Mouse (Mus musculus): ENCODE measurements around the gene Tmem132c. TPM values are rescaled to one million over a fixed set of nuclear protein-coding genes. Genes with fewer than 3 reads are reported as not detected.
A peak's percentile ranks its signal among the peaks of the same experiment; 100 is the strongest.

Gene Tmem132c
- polyA plus RNA-seq, 1 experiment from 2014 or later: 22.3 TPM

DNA sequence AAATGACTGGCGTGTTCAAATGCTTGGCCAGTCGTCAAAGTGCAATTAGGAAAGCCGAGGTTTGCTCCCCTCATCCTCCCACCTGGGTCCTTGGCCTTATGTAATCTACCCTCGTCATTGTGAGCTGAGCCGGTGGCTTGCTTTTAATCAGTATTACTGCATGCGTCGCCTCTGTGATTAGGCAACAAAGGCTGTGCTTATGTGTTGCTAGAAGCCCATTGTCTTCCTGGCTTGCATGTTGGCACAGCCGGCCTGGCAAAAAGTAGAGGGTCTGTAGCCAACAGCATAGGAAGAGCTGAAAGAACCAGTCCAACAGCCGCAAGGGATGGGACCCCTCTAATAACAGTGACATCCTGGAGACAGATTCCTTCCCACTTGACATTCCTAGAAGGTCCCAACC is 239.3 kb downstream of the Tmem132c start:
- Histone ChIP-seq H3K4me2 (ENCODE audit: low read depth, low read length) (no peak overlapping the region), H3K36me3 (ENCODE audit: control insufficient read depth, insufficient read depth, low read length) (no peaks in the 10 kb centered on the region), H3K27me3 (replicated peaks; ENCODE audit: control insufficient read depth, insufficient read depth, low read length) (no peaks in the 10 kb centered on the region), H3K9me3 (ENCODE audit: control insufficient read depth, low read length) (no peaks in the 10 kb centered on the region), H3K4me3 (ENCODE audit: low read depth, low read length) (no peak overlapping the region), H3K9ac (ENCODE audit: low read depth, low read length) (no peak overlapping the region), H3K4me1 (ENCODE audit: control insufficient read depth, insufficient read depth, low read length) (peaks cover 14% of the 10 kb centered on the region), H3K27ac (replicated peaks; ENCODE audit: low read depth, low read length) (no peak overlapping the region)
- ATAC-seq (ENCODE audit: low read depth) (no peak), DNase-seq (ENCODE audit: low spot score) (no peak)
- 67% methylated on average over 9 of the region's 9 CpGs for WGBS

DNA sequence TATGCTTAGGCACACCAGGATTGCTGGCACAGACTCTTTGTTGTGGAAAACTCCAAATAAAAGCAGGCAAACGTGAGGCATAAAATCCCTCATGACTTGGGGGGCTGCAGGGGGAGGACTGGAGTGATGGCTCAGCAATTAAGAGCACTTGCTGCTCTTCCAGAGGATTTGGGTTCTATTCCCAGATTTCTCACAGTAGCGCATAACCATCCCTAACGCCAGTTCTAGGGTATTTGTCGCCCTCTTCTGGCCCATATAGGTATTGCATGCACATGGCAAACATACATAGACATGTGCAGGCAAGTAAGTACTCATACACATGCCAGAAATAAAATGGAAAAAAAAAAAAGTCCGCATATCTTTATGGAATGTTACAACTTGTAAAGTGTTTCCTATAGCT is 239.8 kb downstream of the Tmem132c start:
- H3K27ac ChIP-seq (replicated peaks; ENCODE audit: low read depth, low read length): no peak overlapping the region
- H3K27me3 ChIP-seq (replicated peaks; ENCODE audit: control insufficient read depth, insufficient read depth, low read length): no peaks in the 10 kb centered on the region
- H3K4me3 ChIP-seq (ENCODE audit: low read depth, low read length): no peak overlapping the region
- H3K9me3 ChIP-seq (ENCODE audit: control insufficient read depth, low read length): no peaks in the 10 kb centered on the region
- no peak overlapping the region for H3K4me2 ChIP-seq (ENCODE audit: low read depth, low read length)
- no peak overlapping the region for H3K9ac ChIP-seq (ENCODE audit: low read depth, low read length)
- H3K36me3 ChIP-seq (ENCODE audit: control insufficient read depth, insufficient read depth, low read length): no peaks in the 10 kb centered on the region
- no peak for DNase-seq (ENCODE audit: low spot score)
- 31% methylated on average over 5 of the region's 5 CpGs for WGBS
- peaks cover 14% of the 10 kb centered on the region for H3K4me1 ChIP-seq (ENCODE audit: control insufficient read depth, insufficient read depth, low read length)
- no peak for ATAC-seq (ENCODE audit: low read depth)

DNA sequence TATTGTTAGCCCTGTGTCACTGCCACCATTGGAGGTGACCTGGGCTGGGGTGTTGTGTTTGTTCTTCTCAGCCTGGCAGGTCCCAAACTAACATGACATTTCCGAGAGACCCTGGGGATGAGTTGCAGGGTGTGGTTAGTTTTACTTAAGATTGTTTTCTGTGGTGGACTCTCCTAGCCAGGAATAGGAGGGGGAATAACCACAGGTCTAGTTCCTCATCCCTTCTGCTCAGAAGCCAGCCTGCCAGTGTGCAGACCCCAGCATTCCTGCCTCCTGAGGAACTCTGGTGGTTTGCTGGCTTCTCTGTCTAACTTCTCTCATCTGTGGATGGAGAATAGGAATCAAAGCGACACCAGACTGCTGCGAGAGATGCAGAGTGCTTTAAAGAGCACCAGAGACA is 240.7 kb downstream of the Tmem132c start:
- H3K4me1 ChIP-seq (ENCODE audit: control insufficient read depth, insufficient read depth, low read length): peaks cover 14% of the 10 kb centered on the region
- H3K4me2 ChIP-seq (ENCODE audit: low read depth, low read length): no peak overlapping the region
- H3K9ac ChIP-seq (ENCODE audit: low read depth, low read length): no peak overlapping the region
- peaks cover 5% of the 10 kb centered on the region; the same call in 1 of the 2 replicates for H3K9me3 ChIP-seq (ENCODE audit: control insufficient read depth, low read length)
- WGBS: 73% methylated on average over 3 of the region's 3 CpGs
- DNase-seq (ENCODE audit: low spot score): no peak
- H3K36me3 ChIP-seq (ENCODE audit: control insufficient read depth, insufficient read depth, low read length): no peaks in the 10 kb centered on the region
- no peak overlapping the region for H3K27ac ChIP-seq (replicated peaks; ENCODE audit: low read depth, low read length)
- no peaks in the 10 kb centered on the region for H3K27me3 ChIP-seq (replicated peaks; ENCODE audit: control insufficient read depth, insufficient read depth, low read length)
- H3K4me3 ChIP-seq (ENCODE audit: low read depth, low read length): no peak overlapping the region
- no peak for ATAC-seq (ENCODE audit: low read depth)

DNA sequence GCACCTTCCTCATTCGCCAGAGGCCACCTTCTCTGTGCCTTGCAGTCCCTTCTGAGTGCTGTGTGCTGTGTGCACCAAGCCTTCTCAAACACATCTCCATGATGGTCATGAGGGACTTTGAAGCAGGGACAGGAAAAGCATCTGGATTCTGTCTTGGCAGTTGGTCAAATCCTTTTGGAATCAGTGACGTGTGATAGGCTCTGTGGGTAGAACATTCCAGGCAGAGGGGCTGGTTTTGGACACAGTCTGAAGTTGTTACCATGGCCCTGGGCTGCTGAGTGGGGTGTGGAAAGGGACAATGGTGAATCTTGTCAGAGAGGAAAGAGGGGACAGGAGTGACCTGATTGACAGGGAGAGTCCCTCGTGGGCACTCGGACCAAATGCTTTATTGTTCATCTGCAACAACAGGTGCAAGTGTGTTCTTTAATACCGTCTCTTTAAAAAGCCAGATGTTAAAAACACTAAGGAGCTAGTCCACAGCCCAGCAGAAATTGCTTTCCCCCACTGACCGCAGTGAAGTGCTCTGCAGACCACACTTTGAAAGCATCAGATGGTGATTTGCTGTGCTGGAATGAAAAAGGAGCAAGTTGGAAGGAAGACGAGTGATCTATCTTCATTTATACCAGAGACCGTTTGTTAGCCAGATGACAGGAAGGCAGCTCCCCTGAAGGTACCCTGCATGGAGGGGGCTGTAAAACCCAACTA is 242.5 kb downstream of the Tmem132c start:
- WGBS: 33% methylated on average over 8 of the region's 8 CpGs
- Histone ChIP-seq H3K4me3 (ENCODE audit: low read depth, low read length) (no peak overlapping the region), H3K36me3 (ENCODE audit: control insufficient read depth, insufficient read depth, low read length) (no peaks in the 10 kb centered on the region), H3K4me1 (ENCODE audit: control insufficient read depth, insufficient read depth, low read length) (peaks cover 14% of the 10 kb centered on the region), H3K27me3 (replicated peaks; ENCODE audit: control insufficient read depth, insufficient read depth, low read length) (no peaks in the 10 kb centered on the region), H3K9ac (ENCODE audit: low read depth, low read length) (no peak overlapping the region), H3K9me3 (ENCODE audit: control insufficient read depth, low read length) (peaks cover 5% of the 10 kb centered on the region; the same call in 1 of the 2 replicates), H3K4me2 (ENCODE audit: low read depth, low read length) (no peak overlapping the region), H3K27ac (replicated peaks; ENCODE audit: low read depth, low read length) (peak overlapping the region; percentile 35)
- ATAC-seq (ENCODE audit: low read depth) (peak; percentile 24; the same call in 1 of the 2 replicates), DNase-seq (ENCODE audit: low spot score) (peak; percentile 53)

DNA sequence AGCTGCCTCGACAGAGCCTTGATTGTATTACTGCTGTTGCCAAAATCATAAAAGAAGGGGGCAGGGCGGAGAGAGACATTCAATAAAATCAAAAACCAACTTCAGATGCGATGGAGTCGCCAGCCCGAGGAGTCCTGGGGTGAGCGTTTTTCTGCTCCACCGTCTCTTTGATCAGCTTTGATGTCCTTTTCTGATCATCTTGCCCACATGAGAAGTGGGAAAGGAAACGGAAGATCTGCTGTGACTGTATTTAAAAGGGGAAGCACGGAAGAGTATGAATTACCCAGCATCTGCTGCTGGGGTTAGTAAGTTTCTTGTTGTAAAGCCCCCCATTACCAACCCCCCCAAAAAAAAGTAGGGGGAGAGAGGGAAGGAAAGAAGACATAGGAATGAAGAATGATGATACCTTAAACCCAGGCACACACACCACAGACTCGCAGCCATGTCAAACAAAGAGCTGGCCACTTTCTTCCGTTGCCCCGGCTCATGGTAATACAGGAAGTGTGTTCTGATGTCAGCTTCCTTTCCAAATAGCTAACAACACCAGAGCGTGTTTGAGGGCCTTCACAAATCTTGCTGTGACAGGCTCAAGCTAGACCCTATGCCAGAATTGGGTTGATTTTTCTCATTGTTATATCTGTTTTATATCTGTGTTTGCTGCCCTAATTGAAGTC is 243.3 kb downstream of the Tmem132c start:
- Histone ChIP-seq H3K9me3 (ENCODE audit: control insufficient read depth, low read length) (peaks cover 5% of the 10 kb centered on the region; the same call in 1 of the 2 replicates), H3K36me3 (ENCODE audit: control insufficient read depth, insufficient read depth, low read length) (no peaks in the 10 kb centered on the region), H3K4me1 (ENCODE audit: control insufficient read depth, insufficient read depth, low read length) (peaks cover 14% of the 10 kb centered on the region), H3K4me2 (ENCODE audit: low read depth, low read length) (no peak overlapping the region), H3K27me3 (replicated peaks; ENCODE audit: control insufficient read depth, insufficient read depth, low read length) (no peaks in the 10 kb centered on the region), H3K9ac (ENCODE audit: low read depth, low read length) (no peak overlapping the region), H3K27ac (replicated peaks; ENCODE audit: low read depth, low read length) (peak overlapping the region; percentile 35), H3K4me3 (ENCODE audit: low read depth, low read length) (no peak overlapping the region)
- ATAC-seq (ENCODE audit: low read depth) (no peak), DNase-seq (ENCODE audit: low spot score) (no peak)
- 34% methylated on average over 13 of the region's 13 CpGs for WGBS

DNA sequence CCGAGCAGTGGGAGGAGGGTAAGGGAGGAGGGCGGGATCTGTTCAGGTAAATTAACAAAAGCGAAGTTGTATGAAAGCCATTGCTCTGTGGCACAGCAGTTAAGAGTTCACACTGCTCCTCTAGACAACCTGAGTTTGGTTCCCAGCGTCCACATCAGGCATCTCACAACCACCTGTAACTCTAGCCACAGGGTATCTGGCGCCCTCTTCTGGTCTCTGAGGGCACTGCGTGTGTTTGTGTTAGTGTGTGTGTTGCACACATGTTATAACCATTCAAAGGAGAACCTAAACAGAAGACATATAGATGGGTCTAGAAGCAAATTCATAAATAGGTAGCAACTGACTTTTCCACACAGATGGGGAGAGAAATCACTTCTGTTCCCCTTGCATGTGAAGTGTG is 245.6 kb downstream of the Tmem132c start:
- ATAC-seq (ENCODE audit: low read depth) (no peak), DNase-seq (ENCODE audit: low spot score) (no peak)
- peaks cover 5% of the 10 kb centered on the region; the same call in 1 of the 2 replicates for H3K9me3 ChIP-seq (ENCODE audit: control insufficient read depth, low read length)
- H3K4me1 ChIP-seq (ENCODE audit: control insufficient read depth, insufficient read depth, low read length): peaks cover 14% of the 10 kb centered on the region
- no peaks in the 10 kb centered on the region for H3K36me3 ChIP-seq (ENCODE audit: control insufficient read depth, insufficient read depth, low read length)
- no peak overlapping the region for H3K27ac ChIP-seq (replicated peaks; ENCODE audit: low read depth, low read length)
- no peak overlapping the region for H3K4me3 ChIP-seq (ENCODE audit: low read depth, low read length)
- no peaks in the 10 kb centered on the region for H3K27me3 ChIP-seq (replicated peaks; ENCODE audit: control insufficient read depth, insufficient read depth, low read length)
- H3K9ac ChIP-seq (ENCODE audit: low read depth, low read length): no peak overlapping the region
- 85% methylated on average over 6 of the region's 6 CpGs for WGBS
- H3K4me2 ChIP-seq (ENCODE audit: low read depth, low read length): no peak overlapping the region

DNA sequence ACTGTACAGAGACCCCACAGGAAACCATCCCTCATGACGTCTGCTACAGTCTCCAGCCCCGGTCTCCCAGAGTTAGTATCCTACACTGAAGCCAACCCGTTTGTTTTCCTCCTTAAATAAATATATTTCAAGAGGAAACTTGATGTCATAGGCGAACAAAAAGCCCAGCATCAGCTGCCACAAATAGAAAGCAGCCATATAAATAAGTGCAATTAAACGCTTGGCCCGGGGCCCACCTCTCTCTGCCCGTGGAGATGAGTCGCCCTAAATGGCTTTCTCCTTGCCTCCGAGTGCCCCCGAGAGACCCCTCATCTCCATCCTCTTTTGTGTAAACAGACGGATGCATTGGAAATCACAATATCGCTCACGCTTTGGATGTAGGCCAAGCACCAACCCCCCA is 247.1 kb downstream of the Tmem132c start:
- DNase-seq (ENCODE audit: low spot score) (no peak), ATAC-seq (ENCODE audit: low read depth) (no peak)
- Histone ChIP-seq H3K4me2 (ENCODE audit: low read depth, low read length) (no peak overlapping the region), H3K4me3 (ENCODE audit: low read depth, low read length) (no peak overlapping the region), H3K4me1 (ENCODE audit: control insufficient read depth, insufficient read depth, low read length) (peaks cover 11% of the 10 kb centered on the region), H3K9me3 (ENCODE audit: control insufficient read depth, low read length) (peaks cover 5% of the 10 kb centered on the region; the same call in 1 of the 2 replicates), H3K9ac (ENCODE audit: low read depth, low read length) (no peak overlapping the region), H3K27ac (replicated peaks; ENCODE audit: low read depth, low read length) (no peak overlapping the region), H3K27me3 (replicated peaks; ENCODE audit: control insufficient read depth, insufficient read depth, low read length) (no peaks in the 10 kb centered on the region), H3K36me3 (ENCODE audit: control insufficient read depth, insufficient read depth, low read length) (no peaks in the 10 kb centered on the region)
- WGBS: 84% methylated on average over 13 of the region's 13 CpGs

DNA sequence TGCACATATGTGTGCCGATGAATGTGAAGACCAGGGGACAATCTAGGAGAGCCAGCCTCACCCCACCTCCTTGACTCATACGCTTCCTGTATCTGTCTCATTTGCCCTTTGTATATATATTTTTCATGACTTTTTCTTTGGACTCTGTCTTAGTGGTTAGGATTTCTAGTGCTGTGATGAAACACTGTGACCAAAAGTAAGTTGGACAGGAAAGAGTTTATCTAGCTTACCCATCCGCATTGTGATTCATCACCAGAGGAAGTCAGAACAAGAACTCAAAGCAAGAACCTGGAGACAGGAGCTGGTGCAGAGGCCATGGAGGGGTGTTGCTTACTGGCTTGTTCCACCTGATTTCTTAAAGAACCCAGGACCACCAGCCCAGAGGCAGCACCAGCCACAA is 250.1 kb downstream of the Tmem132c start:
- ATAC-seq (ENCODE audit: low read depth): no peak
- DNase-seq (ENCODE audit: low spot score): no peak
- H3K27ac ChIP-seq (replicated peaks; ENCODE audit: low read depth, low read length): no peak overlapping the region
- no peak overlapping the region for H3K4me3 ChIP-seq (ENCODE audit: low read depth, low read length)
- no peak overlapping the region for H3K4me2 ChIP-seq (ENCODE audit: low read depth, low read length)
- 84% methylated on average over 3 of the region's 3 CpGs for WGBS
- H3K9ac ChIP-seq (ENCODE audit: low read depth, low read length): no peak overlapping the region
- no peaks in the 10 kb centered on the region for H3K27me3 ChIP-seq (replicated peaks; ENCODE audit: control insufficient read depth, insufficient read depth, low read length)
- no peaks in the 10 kb centered on the region for H3K36me3 ChIP-seq (ENCODE audit: control insufficient read depth, insufficient read depth, low read length)
- no peaks in the 10 kb centered on the region; the same call in 1 of the 2 replicates for H3K4me1 ChIP-seq (ENCODE audit: control insufficient read depth, insufficient read depth, low read length)
- peaks cover 5% of the 10 kb centered on the region; the same call in 1 of the 2 replicates for H3K9me3 ChIP-seq (ENCODE audit: control insufficient read depth, low read length)

Data from embryonic facial prominence, embryonic 14.5 days (tissue).